Mouse (Mus musculus) naive thymus-derived CD4-positive, alpha-beta T cell, adult 2 months (primary cell): ENCODE results near the gene Zfp781.
"Not testable (repeated sequence)": the region's sequence is repeated elsewhere in the genome, so short reads cannot be mapped to it uniquely, and the experiment has no call there.

ENCODE experiments used
- DNase-seq: peaks from one replicate; pipeline ENCODE4 v3.0.0-alpha.2; 2011; ENCODE audit warnings: low read depth

Zfp781 gene

GRCm38 (mm10) chr10:81929842-81930743, at the start of gene Zfp781:
Zfp781 (minus strand) TSS chr10:81930480.
- not testable (repeated sequence) for DNase-seq

- DNase-seq: not testable (repeated sequence)
These were observed 48.2 kb upstream of the Zfp781 start for GRCm38 (mm10) chr10:81978365-81979003.

- not testable (repeated sequence) for DNase-seq
These were observed 451 bp upstream of the Zfp781 start for GRCm38 (mm10) chr10:81930744-81931118.

- not testable (repeated sequence) for DNase-seq
These were observed 66.6 kb downstream of the Zfp781 start, which contains the start of gene Gm32687 for GRCm38 (mm10) chr10:81863409-81864407. Gm32687 (plus strand) TSS chr10:81863934.
